Mouse (Mus musculus) T-helper 2 cell (primary cell): ENCODE measurements around the gene Ddhd1.
"Not testable (repeated sequence)": the region's sequence is repeated elsewhere in the genome, so short reads cannot be mapped to it uniquely, and the experiment has no call there.

Experiments used
- in situ Hi-C: fragments of 300-600 bp; cut with MboI, MseI; formaldehyde crosslinking; loops from one replicate; pipeline ENCODE4 v1.15.1; 2025; ENCODE audit warnings: high pct_unique_total_duplicates

Ddhd1 gene

DNA sequence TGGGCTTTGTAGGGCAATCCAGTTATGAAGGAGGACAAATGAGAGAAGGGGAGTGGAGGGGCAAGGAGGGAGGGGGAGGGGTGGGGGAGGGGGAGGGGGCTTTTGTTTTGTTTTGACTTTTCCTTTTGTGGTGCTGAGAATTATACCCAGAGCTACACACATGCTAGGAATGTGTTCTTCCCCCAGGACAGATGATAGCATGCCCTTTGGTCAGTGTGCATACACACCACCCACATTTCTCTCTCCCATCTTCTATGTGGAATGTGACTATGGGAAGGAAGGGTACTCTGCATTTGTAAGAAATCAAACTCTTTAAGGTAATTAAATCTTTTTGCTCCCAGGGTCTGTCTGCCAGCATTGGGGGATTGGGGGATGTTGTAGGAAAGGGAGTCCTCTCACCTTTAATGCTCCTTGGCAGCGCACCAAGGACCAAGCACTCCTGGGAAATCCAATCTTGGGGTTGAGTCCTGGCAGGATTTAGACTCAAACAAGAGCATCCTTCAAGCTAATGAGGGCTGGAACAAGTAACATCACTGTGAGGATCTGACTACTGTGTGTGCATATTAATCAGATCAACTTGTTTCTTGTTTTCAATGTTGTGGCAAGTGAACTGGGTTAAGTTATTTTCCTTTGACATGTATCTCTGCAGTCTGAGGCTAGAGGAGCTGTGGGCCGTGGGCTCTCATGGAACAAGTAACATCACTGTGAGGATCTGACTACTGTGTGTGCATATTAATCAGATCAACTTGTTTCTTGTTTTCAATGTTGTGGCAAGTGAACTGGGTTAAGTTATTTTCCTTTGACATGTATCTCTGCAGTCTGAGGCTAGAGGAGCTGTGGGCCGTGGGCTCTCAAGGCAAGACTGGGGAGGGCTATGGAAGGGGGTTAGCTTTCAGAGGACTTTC is 76.8 kb downstream of the Ddhd1 start:
- in situ Hi-C loops: not testable (repeated sequence)

DNA sequence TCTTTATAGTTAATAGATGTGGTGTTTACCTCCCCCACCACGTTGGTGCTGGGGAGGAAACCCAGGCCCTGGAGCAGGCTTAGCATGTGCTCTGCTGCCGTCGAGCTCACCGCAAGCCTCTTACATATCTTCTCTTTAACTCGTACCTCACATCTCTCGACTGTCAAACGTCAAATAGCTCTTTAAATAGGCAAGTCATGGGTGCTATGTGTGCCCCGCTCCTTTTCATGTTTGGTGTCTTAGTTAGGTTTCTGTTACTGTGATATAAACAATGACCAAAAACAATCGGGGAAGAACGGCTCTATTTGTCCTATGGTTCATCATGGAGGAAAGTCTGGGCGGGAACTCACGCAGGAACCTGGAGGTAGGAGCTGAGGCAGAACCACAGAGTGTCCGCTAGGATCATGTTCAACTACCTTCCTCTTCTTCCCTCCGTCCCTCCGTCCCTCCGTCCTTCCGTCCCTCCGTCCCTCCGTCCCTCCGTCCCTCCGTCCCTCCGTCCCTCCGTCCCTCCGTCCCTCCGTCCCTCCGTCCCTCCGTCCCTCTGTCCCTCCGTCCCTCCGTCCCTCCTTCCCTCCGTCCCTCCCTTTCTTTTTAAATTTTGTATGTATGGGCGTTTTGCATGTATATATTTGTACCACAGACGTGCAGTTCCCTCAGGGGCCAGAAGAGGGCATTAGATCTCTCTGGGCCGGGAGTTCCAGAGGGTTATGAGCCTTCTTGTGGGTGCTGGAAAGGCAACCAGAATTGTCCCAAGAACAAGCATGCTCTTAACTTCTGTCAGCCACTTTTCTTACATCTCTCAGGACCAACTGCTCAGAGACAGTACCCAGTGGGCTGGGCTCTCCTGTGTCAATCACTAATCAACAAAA is 91.6 kb downstream of the Ddhd1 start:
- in situ Hi-C loops: loop anchor here (10.0 kb wide), 1 partner anchor 128 kb away; no protein-coding TSS in a partner anchor

DNA sequence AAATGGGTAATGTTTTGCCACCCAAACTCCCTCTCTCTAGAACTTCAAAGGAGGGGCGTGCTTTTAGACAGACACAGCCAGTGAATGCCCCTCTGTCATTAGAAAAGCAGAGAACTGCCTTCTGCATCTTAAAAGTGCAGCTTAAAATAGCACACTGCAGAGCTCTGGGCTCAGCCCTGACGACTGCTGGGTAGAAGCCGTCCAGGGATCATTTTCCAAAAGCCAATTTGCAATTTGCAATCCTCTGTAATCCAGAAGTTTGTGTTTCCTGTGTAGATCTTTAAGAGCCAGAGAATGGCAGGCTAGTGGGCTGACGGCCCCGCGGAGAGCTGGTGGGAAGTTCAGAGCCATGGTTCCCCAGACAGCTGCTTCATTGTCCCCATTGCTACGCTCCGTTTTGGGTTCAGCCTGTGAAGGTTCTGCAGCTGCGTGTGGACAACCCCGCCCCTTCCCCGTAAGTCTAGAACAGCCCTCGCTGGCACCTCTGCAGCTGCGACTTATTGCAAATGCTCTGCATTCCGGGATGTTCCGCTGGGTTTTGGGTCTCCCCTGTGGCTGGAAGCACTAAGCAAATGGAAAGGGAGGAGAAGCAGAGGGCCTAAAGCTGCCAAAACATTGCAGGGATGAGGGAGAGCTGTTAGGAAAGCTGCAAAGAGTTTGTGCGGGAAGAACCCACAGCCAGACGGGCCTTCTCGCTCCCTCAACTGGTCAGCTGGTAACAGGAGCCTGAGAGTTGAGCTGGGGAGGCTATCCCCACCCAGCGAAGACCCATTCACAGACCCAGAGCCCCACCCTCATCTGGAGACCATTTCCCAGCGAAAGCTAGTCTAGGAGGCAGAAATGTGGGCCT is 92.5 kb downstream of the Ddhd1 start:
- in situ Hi-C loops: loop anchor here (10.0 kb wide), 1 partner anchor 129 kb away; no protein-coding TSS in a partner anchor

DNA sequence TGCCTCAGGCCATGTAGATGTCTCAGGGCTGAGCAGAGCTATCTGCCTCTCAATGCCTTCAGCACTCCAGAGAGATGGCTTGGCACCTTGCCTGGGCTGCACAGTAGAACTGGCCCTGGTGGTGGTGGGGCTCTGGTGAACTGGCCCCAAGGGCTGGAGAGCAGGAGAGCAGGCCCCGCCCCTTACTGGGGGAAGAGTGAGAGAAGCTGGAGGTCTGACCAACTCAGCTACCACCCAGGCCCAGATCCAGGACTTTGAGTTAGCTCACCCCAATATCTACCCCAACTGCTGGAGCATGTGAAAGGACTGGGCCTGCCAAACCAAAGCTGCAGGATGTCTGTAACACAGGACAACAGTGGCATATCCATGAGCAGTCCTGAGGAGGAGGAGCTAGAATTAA is 94.4 kb downstream of the Ddhd1 start:
- in situ Hi-C loops: loop anchor here (10.0 kb wide), 1 partner anchor 131 kb away; no protein-coding TSS in a partner anchor

DNA sequence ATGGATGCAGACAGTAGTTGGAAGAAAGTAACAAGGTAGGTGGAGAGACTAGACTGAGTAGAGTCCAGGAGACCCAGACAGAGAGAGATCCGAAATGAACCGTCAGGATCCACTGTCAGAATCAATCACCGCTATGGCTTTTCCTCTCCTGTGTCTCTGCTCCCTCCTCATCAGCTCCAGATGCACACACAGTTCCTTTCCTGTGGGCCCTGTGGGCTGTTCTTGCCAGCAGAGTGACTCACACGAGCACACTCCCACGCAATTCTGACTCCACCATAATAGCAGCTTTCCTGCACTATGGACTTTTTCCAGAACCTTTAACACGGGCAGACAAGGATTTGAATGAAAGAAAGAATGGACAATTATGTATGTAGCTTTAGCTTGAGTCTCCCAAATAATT is 96.3 kb downstream of the Ddhd1 start:
- in situ Hi-C loops: loop anchor here (10.0 kb wide), 1 partner anchor 133 kb away; no protein-coding TSS in a partner anchor

DNA sequence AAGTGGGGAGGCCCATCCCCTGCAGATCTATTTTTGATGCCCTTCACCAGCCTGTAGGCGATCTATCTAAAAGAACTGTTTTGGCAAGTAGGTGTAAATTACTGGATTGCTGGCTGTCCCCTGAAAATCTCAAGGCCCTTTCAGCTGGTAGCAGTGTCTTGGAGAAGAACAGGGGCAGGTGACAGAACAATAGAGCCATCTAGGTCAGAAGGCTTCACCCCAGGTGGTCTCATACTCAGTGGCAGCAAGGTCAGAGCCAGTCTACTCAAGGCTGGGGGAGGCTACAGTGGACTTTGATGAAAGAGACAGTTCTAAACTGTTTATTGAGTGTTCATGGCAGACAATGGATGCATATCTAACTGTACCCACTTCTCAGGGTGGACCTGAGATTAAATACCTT is 98.9 kb downstream of the Ddhd1 start:
- in situ Hi-C loops: no loop called here

DNA sequence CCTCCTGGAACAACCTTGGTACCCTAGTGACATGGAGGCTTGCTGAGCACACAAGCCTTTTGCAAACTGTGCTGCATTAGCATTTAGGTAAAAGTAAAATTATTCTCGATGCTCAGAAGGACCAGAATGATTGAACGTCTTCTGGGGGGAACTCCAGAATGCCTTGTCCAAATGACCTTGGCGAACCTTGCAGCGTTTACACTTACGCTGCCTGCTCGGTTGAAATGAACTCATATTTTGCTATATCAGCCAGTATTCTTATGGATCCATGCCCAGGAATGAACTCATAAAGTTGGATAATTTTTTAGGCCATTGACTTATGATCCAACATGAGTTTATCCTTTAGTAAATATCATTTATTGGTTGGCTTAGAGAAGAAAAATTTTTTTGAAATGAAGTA is 103.6 kb downstream of the Ddhd1 start:
- in situ Hi-C loops: no loop called here

DNA sequence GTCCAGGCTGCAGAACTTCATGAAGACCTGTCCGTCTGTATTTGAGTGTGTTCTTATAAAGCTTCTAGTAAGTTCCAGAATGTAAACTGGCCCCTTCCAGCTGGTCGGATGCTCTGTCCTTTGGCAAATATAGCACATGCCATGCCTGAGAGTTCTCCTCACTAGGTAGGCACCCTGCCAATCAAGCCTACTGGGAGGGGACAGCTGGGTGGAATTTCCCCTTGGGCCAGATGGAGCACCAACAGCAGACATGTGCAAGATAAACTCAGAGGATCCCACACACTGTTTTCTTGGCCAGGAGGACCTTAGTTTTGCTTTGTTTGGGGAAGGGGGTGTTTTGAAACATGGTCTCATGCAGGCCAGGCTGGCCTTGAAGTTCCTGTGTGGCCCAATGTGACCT is 104.1 kb downstream of the Ddhd1 start:
- in situ Hi-C loops: no loop called here

DNA sequence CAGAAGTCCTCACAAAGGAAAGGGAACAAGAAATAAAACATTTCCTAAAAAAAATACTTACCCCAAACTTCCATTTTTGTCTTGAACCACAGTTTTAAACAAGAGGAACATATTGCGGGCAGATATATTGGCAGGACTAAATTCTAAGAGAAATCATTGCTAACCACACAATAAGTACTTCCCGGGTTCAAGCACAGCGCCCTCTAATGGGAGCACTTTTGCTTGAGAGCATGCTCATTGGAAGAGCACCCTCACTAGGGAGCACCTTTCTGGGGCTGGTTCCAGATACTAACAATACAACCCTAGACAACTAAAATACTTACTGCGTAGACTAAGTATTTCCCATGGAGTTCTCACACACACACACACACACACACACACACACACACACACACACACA is 105.5 kb downstream of the Ddhd1 start:
- in situ Hi-C loops: no loop called here

DNA sequence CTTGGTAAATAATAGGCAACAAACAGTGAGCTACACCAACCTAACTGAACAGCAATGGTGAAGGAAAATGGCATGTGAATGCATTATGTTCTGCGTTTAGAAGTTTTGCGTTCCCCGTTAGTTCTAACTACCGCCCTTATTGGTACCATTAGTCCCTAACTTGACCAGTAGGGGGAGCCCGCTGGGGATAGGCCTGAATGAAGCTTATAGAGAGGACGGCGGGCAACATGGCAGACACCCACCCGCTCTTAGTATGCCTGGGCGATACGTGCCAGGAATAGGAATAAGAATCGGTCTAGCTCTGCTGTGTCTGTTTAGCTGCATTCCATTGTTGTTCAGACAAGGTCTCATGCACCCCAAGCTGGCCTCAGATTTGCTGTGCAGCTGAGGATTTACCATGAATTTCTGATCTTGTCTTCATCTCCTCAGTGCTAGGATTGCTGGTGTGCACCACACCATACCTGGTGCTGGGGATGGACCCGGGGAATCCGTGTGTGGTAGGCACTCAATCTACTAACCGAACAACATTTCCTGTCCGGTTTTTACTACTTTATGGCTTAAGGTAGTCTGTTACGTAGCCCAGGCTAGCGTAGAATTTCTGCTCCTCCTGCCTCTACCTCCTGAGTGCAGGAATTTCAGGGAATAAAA is 106.7 kb downstream of the Ddhd1 start:
- in situ Hi-C loops: no loop called here

DNA sequence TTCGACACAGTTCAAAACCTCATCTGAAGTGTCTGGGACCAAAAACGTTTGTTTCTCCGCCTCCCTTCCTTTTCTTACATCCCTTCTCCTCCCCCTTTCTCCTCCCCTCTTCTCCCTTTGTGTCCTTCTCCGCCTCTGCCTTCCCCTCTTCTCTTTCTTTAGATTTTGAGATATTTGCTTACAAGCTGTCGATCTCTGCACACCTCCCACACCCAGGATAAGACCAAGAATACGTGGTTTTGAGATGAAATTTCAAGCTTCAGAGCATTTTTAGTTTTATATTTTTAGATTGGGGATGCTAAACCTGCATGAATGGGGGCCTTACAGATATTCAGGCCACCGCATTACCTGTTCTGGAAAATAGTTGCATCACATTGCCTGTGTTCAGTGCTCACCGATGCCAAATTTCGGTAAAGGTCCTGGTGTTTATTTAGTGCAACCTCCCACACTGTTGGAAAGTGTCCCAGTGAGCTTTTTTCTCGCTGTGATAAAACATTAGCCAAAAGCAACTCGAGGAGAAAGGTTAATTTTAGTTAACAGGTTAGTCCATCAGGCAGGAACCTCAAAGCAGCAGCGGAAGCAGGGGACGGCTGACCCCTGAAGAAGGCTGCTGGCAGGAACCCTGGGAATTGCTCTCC is 107.8 kb downstream of the Ddhd1 start:
- in situ Hi-C loops: no loop called here

DNA sequence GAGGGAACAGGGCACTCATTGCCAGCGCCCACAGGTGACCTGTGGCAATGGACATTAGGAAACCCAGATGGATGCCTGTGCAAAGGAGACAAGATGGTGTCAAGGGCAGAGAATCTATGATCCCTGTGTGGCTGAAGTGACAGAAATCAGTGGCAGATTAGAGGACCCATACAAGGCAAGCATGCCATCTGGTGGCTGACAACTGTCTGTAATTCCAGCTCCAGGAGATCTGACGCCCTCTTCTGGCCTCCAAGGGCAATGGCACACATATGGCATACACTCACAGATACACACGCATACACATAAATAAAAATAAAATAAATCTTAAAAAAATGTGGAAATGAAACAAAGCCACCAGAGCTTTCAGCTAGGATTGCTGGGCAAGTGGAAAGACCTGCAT is 109.8 kb downstream of the Ddhd1 start:
- in situ Hi-C loops: no loop called here

DNA sequence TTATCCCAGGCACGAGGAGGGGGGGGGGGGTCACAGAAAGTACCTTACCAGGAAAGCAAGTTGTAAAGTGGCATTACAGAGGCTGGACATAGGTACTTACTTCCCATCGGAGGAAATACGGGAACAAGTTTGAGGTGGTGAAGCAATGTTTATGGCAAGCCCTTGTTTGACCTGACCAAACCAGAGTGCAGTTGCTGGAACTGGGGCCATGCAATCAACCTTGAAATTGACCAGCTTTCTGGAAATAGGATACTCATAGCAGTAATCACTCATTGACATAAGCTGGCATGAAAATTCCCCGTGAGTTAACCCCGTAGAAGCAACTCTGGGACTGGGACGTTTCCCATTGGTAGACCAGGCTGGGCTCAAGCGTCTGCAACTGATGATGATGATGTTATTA is 113.0 kb downstream of the Ddhd1 start:
- in situ Hi-C loops: no loop called here

DNA sequence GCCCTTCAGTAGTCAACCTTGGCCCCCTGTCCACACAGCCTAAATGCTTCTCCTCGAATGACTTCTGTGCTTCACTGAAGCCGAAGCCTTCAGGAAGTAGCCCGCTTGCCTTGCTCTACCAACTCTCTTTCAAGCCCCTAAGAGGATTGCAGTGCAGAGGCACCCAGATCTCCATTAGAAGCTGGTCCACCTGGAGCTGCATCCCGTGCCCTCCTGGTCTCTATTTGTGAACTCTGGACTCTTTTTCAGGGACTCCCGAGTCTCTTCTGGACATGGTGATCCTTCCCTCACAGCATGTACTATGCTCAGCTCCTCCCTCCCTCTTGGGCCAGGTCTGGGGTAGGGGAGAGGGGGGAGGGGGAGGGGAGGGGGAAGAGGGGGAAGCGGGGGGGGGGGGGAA is 113.9 kb downstream of the Ddhd1 start:
- in situ Hi-C loops: no loop called here

DNA sequence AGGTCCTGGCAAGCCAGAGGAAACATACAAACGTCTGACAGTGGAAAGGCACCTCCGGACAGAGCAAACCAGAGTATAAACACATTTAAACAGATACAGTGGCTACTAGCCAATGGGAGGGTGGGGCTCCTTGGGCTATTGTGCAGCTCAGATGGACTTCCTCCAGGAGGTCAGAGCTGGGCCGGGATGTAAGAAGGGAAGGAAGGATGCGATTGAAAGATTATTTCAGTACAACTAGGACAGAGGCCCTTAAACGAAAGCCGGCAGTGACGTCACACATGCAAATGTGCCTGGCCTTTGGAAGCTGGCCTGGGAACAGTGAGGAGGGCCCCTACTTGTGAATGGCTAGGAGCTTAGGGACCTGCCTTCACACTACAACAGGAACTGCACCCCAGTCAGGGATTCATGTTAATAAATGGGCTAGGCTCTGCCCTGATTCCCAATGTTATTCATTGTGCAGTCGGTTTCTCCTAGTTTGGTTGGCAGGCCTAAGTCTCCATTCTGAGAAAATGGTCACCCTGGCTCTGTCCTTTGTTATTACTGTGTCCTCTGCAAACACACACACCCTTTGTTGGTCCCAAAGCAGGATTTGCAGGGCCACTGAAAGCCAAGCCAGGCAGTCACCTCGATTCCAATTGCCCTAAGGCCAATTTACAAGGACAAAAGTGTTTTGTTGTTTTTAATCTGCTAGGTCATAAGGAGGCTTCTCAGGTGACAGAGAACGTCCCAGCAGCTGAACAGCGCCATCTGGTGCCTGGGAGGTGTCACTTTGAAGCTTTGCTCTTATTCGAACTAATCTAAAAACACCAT is 118.1 kb downstream of the Ddhd1 start:
- in situ Hi-C loops: no loop called here
